Mouse (Mus musculus) hindlimb bud, embryonic 11.5 days (tissue): ENCODE data around the gene Ctdspl.

Experiments used
- DNase-seq: peaks from one replicate; pipeline ENCODE4 v3.0.0-alpha.2; 2012; ENCODE audit warnings: low read depth, low spot score; ENCODE audit errors: extremely low spot score

Gene Ctdspl

DNA sequence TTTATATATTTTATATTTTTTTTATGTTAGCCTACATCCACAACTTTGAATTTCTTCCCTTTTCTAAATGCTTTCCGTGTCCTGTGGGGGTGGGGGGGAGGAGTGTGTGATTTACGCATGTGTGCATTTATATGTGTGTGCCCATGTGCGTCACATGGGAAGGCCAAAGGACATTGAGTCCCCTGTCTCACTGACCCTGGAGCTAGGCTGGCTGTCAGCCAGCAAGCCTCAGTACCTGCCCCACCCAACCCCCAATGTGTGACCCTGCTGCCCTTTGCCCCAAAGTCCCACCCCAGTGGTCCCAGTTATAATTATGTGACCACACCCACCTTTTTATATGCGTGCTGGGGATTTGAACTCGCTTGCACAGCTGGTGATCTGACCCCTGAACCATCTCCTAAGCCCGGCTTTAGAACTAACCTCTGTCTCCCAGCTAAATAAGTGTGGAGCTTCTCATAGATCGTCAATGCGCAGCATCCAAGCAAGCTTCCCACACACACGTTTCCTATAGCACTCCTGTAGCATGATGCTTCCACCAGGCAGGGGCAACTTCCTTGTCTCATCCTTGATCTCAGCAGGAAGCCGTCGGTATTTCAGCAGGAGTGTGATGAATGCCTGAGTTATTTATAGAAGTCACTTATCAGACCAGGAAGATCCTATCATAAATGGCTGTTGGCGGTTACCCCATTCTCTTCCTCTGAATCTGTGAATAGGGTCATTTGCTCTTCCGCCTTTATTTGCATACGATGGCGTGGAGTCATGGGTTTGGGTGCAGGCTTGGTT is 58.6 kb downstream of the Ctdspl start:
- DNase-seq, result no peak

DNA sequence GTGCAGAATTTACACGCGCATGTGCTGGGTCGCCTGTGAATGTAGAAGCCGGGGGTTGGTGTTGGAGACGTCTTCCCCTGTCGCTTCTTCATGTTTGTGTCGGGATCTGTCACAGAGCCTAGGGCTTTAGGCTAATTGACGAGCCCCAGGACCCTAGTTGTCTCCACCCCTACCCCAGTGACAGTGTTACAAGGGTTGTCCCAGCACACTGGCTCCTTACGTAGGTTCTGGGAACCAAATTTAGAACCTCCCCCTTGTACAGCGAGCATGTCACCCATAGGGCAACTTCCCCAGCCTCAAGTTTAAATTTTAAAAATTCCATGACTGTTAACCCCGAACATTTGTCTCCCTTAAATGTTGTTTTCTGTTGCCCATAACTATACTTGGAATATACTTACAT is 60.0 kb downstream of the Ctdspl start:
- no peak for DNase-seq

DNA sequence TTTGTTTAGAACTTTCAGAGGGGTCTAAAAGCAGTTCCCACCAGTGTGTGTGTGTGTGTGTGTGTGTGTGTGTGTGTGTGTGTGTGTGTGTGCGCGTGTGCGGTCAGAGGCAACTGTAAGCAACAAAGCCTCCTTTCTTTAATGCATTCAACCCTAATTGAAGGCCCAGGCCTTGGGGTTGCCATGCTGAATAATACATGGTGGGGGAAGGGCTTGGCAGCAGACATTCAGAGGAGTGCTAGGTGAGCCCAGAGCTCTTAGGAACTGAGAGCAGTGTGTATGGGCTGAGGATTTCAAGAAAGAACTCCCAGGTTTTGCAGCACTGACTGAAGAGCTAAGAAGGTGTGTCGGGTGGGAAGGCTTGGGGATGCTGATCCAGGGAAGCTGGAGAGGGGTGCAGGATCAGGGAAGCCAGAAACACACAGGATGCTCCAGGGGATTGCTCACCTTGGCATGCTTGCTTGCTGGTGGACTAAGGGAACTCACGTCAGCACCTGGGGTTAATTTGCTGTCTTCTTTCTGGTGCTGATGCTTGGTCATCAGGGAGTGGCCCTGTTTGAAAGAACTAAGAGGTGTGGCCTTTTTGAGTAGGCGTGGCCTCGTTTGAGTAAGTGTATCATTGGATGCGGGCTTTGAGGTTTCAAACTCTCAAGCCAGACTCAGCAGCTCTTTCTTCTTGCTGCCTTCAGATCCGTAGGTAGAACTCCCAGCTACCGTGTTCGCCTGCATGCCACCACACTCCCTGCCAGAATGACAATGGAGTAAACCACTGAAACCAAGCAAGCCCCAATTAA is 62.7 kb downstream of the Ctdspl start:
- no peak for DNase-seq

DNA sequence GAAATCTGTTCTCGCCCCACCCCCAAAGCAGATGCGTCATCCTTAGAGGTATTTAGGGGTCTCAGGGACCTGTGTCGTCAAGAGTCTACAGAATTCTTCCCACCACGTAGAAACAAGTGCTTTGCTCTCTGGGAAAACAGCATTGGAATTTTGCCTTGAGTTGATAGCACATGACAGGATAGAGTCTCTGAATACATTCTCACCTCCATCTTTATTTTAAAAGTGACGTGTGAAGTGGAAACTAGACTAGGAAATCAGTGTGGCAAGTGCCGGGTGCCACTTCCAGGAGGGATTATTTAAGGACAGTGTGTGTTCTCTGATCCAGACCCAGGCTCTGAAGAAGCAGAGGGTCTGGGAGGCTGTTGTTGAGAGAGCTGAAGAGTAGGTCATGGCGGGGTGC is 64.2 kb downstream of the Ctdspl start:
- no peak for DNase-seq

GRCm38 (mm10) chr9:118991750-118992585 is 65.7 kb downstream of the Ctdspl start:
- DNase-seq, result no peak

DNA sequence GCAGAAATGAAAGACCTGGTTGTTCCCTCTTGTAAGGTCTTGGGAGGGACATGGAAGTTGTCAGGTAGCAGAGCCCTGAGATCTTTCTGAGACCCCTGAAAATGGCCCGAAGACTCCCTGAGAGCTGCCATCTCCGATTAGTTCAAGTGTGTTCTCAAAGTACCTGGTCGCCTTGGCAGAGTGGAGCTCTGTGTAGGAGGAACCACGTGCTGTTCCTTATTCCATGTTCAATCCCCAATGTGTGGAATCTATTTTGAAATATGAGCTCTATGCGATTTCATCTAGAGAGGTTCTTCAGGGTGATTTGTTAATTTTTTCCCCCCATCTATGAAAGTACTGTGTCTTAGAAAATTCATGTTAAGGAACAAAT is 66.3 kb downstream of the Ctdspl start:
- no peak for DNase-seq

GRCm38 (mm10) chr9:118994524-118995227 is 68.4 kb downstream of the Ctdspl start:
- DNase-seq, result no peak

DNA sequence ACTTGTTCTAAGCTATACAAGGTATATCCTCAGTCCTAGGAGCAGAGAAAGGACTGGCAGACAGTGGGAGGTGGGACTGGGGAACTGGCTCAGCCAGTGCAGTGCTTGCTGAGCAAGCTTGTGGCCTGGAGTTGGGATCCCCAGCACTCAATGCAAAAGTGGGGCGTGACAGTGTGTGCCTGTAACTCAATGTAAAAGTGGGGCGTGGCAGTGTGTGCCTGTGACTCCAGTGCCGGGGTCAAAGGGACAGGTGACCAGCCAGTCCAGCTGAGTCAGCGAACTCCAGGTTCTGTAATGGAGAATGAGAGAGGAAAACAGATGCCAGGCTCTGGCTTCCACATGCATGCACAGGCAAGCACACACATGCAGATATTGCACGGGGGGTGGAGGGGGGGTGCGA is 69.3 kb downstream of the Ctdspl start:
- no peak for DNase-seq

DNA sequence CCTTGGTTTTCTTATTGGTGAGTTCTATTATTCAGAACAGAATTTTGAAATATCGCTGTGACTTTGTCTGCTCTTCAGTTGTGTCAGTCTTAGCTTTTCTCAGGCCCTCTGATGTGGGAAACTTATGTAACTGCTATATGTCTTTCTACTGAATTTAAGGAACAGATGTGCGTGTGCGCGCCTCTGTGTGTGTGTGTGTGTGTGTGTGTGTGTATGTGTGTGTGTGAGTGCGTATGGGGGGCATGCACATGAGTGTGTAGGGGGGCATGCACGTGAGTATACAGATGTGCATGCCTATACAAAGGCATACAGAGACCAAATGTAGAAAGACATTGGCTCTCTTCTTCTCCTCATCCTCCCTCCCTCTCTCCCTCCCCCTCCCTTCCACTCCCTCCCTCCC is 71.0 kb downstream of the Ctdspl start:
- no peak for DNase-seq

- no peak for DNase-seq
Observed at GRCm38 (mm10) chr9:119000196-119000595, 73.9 kb downstream of the Ctdspl start.

GRCm38 (mm10) chr9:119002267-119002666 is 76.0 kb downstream of the Ctdspl start:
- DNase-seq, result no peak

DNA sequence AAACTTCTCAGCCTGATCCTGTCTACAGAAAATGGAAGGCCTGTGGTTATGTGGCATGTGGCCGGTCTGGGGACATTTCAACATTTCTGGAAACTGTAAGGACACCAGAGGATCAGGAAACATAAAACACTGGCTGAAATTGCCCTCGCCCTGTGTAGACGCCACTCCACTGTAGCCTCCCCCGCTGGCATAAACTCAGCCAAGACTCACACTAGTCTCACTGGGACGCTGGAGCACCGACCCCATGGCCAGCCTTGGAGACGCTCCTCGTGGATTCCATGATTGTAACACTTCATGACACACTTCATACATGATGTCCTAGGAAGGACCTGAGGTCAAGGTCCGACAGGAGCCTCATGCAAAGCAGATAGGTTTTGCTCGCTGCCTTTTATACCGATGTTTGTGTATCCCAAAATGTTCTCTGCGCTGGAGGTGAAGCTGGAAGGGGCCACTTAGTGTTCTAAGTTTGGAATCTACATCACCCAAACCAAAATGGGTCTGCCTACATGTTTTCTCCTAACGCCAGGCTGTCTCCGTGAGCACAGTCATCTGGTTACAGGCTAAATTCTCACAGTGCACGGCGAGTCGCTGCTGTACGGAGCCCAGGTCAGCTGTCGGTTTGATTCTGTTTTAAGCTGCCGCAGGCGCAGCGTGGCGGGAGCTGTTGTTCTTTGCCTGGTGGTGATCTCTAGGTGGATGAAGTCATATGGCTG is 77.9 kb downstream of the Ctdspl start:
- DNase-seq, result no peak

GRCm38 (mm10) chr9:119004703-119005076 is 78.4 kb downstream of the Ctdspl start:
- no peak for DNase-seq

- DNase-seq, result no peak
Observed at GRCm38 (mm10) chr9:119005303-119006029, 79.2 kb downstream of the Ctdspl start.

- DNase-seq, result no peak
Observed at GRCm38 (mm10) chr9:119007266-119007665, 81.0 kb downstream of the Ctdspl start.

DNA sequence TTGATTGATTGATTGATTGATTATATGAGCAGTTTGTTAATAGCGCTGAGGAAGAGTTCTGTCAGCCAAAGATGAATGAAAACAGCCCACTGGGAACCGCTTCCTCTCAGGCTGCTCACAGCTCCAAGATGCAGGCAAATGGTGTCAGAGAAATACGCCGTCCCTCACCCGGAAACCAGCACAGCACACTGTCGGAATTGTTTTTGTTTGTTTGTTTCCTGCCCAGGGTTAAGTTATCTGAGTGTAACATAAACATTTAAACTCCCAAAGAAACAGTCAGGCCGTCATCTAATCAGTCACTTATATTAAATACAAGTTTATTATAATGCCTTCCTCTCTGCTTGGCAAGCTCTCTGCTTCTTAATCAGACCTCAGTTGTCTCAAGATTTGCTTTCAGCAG is 82.6 kb downstream of the Ctdspl start:
- no peak for DNase-seq

- no peak for DNase-seq
Observed at GRCm38 (mm10) chr9:119010156-119010710, 84.0 kb downstream of the Ctdspl start.

DNA sequence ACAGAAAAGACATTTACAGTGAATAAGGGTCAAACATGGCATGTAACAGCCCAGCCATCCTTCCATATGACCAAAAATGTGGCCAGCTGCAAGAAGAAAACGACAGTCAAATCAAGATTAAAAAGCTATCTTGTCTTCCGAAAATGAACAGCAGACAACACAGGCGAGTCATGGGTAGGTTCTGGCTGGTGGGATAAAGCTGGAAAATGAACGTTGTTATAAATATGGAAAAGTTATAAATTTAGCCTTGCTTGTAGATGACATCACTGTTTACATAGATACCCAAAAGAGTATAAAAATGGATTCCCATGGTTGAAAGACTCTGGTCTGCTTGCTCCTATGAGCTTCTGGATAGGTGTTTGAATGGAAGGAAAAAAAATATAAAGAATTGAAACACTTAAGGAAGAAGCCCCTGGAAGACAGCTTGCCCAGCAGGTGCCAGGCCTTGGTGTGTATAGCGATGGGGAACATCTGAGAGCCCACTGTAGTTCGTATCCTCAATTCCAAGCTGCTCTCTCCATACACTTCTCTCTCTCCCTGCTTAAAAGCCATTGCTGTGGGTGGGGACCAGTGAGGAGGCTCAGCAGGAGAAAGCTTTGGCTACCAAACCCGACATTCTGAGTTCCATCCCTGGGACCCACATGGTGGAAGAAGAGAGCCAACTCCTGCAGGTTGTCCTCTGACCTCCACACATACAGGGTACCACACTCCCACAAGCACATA is 90.7 kb downstream of the Ctdspl start:
- no peak for DNase-seq

GRCm38 (mm10) chr9:119021731-119022130 is 95.5 kb downstream of the Ctdspl start:
- DNase-seq, result no peak
